Mouse (Mus musculus) stomach, embryonic 15.5 days (tissue): ENCODE data around the gene Pank2. TPM values are rescaled to one million over a fixed set of nuclear protein-coding genes. Genes with fewer than 3 reads are reported as not detected.
"Not testable (repeated sequence)": the region's sequence is repeated elsewhere in the genome, so short reads cannot be mapped to it uniquely, and the experiment has no call there.

Experiments
- ATAC-seq: fragments of 200-750 bp; cut with Nextera tagmentation; 2 replicates; pipeline ENCODE4 v1.8.0; 2017; ENCODE audit warnings: low read depth, moderate number of reproducible peaks, moderate TSS enrichment; ENCODE audit not compliant: insufficient read depth, low FRiP score
- H3K27ac ChIP-seq: fragments of 300-500 bp; sonication (generic); 2 replicates; pipeline ENCODE4 v1.5.1; 2015; ENCODE audit warnings: mild to moderate bottlenecking, inconsistent platforms
- H3K27me3 ChIP-seq: fragments of 300-500 bp; sonication (generic); replicated peaks from 2 replicates; pipeline ENCODE4 v1.6.1; 2015; ENCODE audit warnings: inconsistent platforms
- H3K36me3 ChIP-seq: fragments of 300-500 bp; sonication (generic); 2 replicates; pipeline ENCODE4 v1.6.1; 2015; ENCODE audit warnings: inconsistent platforms
- H3K4me1 ChIP-seq: fragments of 300-500 bp; sonication (generic); 2 replicates; pipeline ENCODE4 v1.6.1; 2015; ENCODE audit warnings: inconsistent platforms
- H3K4me2 ChIP-seq: fragments of 300-500 bp; sonication (generic); 2 replicates; pipeline ENCODE4 v1.6.1; 2015; ENCODE audit warnings: mild to moderate bottlenecking, inconsistent platforms
- H3K4me3 ChIP-seq: fragments of 300-500 bp; sonication (generic); replicated peaks from 2 replicates; pipeline ENCODE4 v1.5.1; 2015; ENCODE audit warnings: inconsistent platforms
- H3K9ac ChIP-seq: fragments of 300-500 bp; sonication (generic); 2 replicates; pipeline ENCODE4 v1.6.1; 2015; ENCODE audit warnings: inconsistent platforms
- H3K9me3 ChIP-seq: fragments of 300-500 bp; sonication (generic); 2 replicates; pipeline ENCODE4 v1.6.1; 2016; ENCODE audit warnings: inconsistent platforms
- WGBS: fragments of 180-500 bp; shearing (Covaris S2); methylation state at CpG from one replicate; pipeline ENCODE4 v1.1.7; 2015; 5-methylcytosine and 5-hydroxymethylcytosine counted together
- polyA plus RNA-seq: library from polyadenylated mRNA; unstranded; fragments of >200 nt; fragmentation: Nextera tagmentation; extraction: Ambion mirVana; gene quantifications from 2 replicates; pipeline ENCODE4 v1.2.1, GENCODE M21; 2015

Pank2 gene
- polyA plus RNA-seq, 1 experiment from 2014 or later: 35.6 TPM

DNA sequence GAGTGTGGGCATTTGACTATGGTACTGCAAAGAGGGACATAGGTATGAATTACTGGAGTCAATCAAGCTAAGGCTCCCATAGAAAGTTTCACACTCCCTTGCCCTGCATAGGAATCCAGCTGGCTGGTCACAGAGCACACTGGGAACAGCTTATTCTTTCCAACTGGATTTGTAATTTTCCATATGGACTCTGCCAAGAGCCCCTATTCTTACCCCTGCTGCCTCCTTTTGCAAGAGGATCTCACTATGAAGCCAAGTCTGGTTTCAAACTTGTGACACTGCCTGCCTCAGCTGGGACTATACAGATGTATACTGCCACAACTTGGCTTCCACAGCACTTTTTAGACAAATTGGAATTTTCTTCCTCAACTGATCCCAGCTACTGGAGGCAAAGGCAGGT is 39.3 kb downstream of the Pank2 start:
- H3K36me3 ChIP-seq: peaks cover 16% of the 10 kb centered on the region
- ATAC-seq: no peak
- no peak overlapping the region for H3K27ac ChIP-seq
- H3K27me3 ChIP-seq: no peaks in the 10 kb centered on the region
- no peaks in the 10 kb centered on the region for H3K9me3 ChIP-seq
- H3K4me1 ChIP-seq: no peaks in the 10 kb centered on the region
- no peak overlapping the region for H3K9ac ChIP-seq
- H3K4me2 ChIP-seq: no peak overlapping the region
- H3K4me3 ChIP-seq: no peak overlapping the region

DNA sequence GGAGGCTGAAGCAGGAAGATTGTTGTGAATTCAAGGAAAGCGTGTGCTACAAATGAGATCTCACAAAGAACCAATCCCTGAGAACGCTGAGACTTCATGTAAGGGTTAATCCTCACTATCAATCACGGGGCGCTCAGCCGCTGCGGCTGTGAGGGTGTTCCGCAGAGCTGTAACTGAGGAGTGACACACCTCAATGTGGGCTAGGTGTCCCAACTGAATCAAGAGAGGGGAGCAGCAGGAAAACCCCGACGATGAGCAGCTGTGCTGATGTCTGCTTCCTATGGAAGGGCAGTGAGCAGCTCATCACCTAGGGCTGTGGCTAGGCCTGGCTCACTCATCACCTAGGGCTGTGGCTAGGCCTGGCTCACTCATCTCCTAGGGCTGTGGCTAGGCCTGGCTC is 42.2 kb downstream of the Pank2 start:
- no peaks in the 10 kb centered on the region for H3K27me3 ChIP-seq
- no peak overlapping the region for H3K9ac ChIP-seq
- no peak overlapping the region for H3K4me3 ChIP-seq
- no peaks in the 10 kb centered on the region for H3K4me1 ChIP-seq
- no peak overlapping the region for H3K27ac ChIP-seq
- no peaks in the 10 kb centered on the region for H3K36me3 ChIP-seq
- H3K9me3 ChIP-seq: no peaks in the 10 kb centered on the region
- H3K4me2 ChIP-seq: no peak overlapping the region
- WGBS: 70% methylated on average over 9 of the region's 9 CpGs
- ATAC-seq: no peak

DNA sequence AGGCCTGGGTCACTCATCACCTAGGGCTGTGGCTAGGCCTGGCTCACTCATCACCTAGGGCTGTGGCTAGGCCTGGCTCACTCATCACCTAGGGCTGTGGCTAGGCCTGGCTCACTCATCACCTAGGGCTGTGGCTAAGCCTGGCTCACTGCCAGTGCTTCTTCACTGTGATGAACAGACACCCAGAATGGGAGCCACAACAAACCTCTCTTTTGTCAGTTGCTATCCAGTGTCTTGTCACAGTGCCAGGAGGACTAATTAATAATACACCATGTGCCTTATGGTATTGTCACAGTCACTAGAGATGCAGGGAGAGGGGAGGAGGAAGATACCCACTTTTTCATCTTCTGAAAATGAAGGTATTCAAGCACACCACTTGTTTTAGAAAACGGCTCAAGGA is 42.9 kb downstream of the Pank2 start:
- not testable (repeated sequence) for ATAC-seq
- 82% methylated on average over 1 of the region's 1 CpGs for WGBS

DNA sequence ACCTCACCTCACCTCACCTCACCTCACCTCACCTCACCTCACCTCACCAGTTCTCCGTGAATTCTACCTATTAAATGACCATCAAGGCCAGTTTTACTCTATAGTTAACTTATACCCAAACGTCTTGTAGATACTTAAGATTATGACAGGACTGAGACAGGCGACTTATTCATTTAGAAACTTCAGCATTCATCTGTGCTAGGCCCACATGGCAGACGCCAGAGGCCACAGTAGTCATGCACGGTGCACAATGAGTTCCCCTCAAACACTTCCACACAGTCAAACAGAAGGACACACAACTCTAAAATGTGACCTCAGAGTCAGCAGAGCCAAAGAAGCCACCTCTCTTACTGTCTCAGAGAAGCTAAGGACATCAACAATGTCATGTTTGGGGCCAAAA is 45.1 kb downstream of the Pank2 start:
- H3K27me3 ChIP-seq: no peaks in the 10 kb centered on the region
- no peak overlapping the region for H3K27ac ChIP-seq
- no peak overlapping the region for H3K9ac ChIP-seq
- no peaks in the 10 kb centered on the region for H3K36me3 ChIP-seq
- no peak overlapping the region for H3K4me3 ChIP-seq
- 83% methylated on average over 5 of the region's 5 CpGs for WGBS
- ATAC-seq: no peak
- no peak overlapping the region for H3K4me2 ChIP-seq
- no peaks in the 10 kb centered on the region for H3K4me1 ChIP-seq
- H3K9me3 ChIP-seq: no peaks in the 10 kb centered on the region

More for the DNA sequence above, 42.9 kb downstream of the Pank2 start:
- not testable (repeated sequence) for H3K4me2 ChIP-seq, H3K36me3 ChIP-seq, H3K4me3 ChIP-seq, H3K4me1 ChIP-seq, H3K9me3 ChIP-seq, H3K9ac ChIP-seq, H3K27me3 ChIP-seq, H3K27ac ChIP-seq

DNA sequence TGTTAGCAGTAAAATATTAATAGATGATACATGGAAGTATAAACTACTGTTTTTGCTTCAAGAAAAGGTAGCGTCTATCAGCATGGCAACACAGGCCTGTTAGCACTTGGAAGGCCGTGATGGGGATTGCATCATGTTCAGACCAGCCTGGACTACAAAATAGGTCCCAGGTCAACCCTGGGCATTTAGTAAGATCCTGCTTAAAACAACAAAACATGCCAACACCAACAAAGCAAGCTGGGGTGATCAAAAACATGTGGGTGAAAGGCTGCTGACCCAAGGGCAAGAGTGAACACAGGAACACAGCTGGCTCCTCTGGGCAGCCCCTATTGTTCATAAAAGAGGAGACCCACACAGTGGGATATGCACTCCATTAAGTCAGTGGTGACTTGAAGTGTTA is 45.5 kb downstream of the Pank2 start:
- H3K4me3 ChIP-seq: no peak overlapping the region
- no peaks in the 10 kb centered on the region for H3K36me3 ChIP-seq
- H3K4me2 ChIP-seq: no peak overlapping the region
- H3K27ac ChIP-seq: no peak overlapping the region
- ATAC-seq: no peak
- no peak overlapping the region for H3K9ac ChIP-seq
- H3K27me3 ChIP-seq: no peaks in the 10 kb centered on the region
- no peaks in the 10 kb centered on the region for H3K9me3 ChIP-seq
- H3K4me1 ChIP-seq: no peaks in the 10 kb centered on the region
- 91% methylated on average over 2 of the region's 2 CpGs for WGBS

DNA sequence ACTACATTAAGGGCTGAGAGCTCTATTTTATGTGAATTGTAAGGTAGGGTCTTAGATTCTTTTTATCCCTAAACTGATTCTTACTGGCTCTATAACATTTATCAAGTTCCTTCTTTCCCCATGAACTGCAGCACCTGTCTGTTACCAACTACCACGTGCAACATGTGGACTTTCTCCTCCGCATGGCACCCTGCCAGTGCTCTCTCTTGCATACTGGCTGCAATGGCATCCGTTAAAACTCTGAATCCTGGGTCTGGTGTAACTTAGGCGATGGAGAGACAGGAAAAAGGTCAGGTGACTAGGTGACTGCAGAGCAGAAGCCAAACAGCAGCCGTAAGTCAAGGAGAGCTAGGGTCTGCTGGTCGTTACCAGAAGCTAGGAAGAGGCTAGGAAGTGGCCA is 47.0 kb downstream of the Pank2 start:
- Histone ChIP-seq H3K4me3 (no peak overlapping the region), H3K36me3 (no peaks in the 10 kb centered on the region), H3K27me3 (no peaks in the 10 kb centered on the region), H3K9ac (no peak overlapping the region), H3K27ac (no peak overlapping the region), H3K4me2 (no peak overlapping the region), H3K4me1 (no peaks in the 10 kb centered on the region), H3K9me3 (no peaks in the 10 kb centered on the region)
- no peak for ATAC-seq
- WGBS: 60% methylated on average over 6 of the region's 6 CpGs

DNA sequence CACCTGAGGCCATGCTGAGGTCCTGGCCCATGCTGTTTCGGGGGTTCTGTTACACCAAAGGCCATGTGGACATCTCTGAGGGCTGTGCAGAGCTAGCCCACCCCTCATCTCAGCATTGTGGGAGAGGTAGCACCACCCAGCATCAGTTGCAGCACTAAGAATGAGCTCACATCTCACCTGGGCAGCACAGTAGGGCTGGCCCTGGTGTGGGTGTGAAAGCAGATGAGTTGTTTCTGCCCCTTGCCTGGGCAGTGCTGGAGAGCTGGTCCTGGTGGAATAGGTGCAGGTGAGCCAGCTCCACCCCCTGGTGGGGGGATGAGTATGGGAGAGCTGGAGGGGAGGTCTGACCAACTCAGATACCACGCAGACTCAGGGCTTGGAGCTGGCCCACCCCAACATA is 53.9 kb downstream of the Pank2 start:
- Histone ChIP-seq H3K27ac (no peak overlapping the region), H3K9me3 (no peaks in the 10 kb centered on the region), H3K4me1 (no peaks in the 10 kb centered on the region), H3K9ac (no peak overlapping the region), H3K27me3 (no peaks in the 10 kb centered on the region), H3K4me2 (no peak overlapping the region), H3K36me3 (no peaks in the 10 kb centered on the region), H3K4me3 (no peak overlapping the region)
- no peak for ATAC-seq
- 79% methylated on average over 2 of the region's 2 CpGs for WGBS

DNA sequence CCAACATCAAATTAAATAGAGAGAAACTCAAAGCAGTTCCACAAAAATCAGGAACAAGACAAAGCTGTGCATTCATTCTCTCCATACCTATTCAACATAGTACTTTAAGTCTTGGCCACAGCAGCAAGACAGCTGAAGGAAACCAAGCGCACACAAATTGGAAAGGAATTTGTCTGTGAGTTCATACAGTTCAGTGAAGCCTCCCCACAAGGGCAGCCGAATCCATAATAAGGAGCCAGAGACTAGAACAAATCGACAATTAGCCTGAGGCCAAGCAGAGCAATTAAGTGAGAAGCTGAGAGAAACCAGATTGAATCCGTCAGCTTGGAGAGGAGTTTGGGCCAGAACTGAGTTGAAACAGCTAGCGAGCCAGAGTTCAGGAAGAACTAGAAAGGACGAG is 57.1 kb downstream of the Pank2 start:
- no peak overlapping the region for H3K27ac ChIP-seq
- H3K4me1 ChIP-seq: no peaks in the 10 kb centered on the region
- no peaks in the 10 kb centered on the region for H3K9me3 ChIP-seq
- H3K27me3 ChIP-seq: no peaks in the 10 kb centered on the region
- WGBS: 81% methylated on average over 6 of the region's 6 CpGs
- ATAC-seq: no peak
- no peak overlapping the region for H3K4me2 ChIP-seq
- no peak overlapping the region for H3K9ac ChIP-seq
- H3K4me3 ChIP-seq: no peak overlapping the region
- no peaks in the 10 kb centered on the region for H3K36me3 ChIP-seq

DNA sequence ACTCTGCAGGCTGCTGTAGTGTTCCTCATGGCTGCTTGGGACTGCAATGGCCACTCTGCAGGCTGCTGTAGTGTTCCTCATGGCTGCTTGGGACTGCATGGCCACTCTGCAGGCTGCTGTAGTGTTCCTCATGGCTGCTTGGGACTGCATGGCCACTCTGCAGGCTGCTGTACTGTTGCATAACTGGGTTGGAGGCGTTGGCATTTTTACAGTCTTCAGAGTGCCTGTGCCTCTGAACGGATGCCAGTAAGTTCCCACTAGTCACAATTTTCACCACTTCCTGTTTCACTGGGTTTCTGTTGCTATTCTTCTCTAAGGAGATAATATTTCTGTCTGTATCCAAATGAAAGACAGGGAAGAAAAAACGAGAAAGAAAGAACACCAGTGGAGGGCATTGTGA is 58.9 kb downstream of the Pank2 start:
- 57% methylated on average over 3 of the region's 3 CpGs for whole genome bisulfite sequencing
- not testable (repeated sequence) for H3K4me3 ChIP-seq

DNA sequence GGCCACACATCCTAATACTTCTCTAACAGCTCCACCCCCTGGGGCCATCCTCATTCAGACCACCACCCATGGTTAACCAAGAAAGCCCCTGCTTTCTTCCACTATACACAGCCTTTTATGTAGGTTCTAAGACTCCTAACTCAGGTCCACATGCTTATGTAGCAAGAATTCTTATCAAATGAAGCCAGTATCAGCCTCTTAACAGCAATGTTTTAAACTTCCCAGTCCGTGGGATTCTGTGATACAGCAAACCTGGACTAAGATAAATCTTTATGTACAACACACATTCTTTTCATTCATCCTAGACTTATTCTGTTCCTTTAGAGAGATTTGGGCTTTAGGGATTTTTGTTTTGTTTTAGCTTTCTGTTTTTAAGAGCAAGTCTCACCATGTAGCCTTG is 61.4 kb downstream of the Pank2 start:
- no peak for ATAC-seq
- WGBS: 50% methylated on average over 1 of the region's 1 CpGs
- no peak overlapping the region for H3K4me2 ChIP-seq
- H3K4me3 ChIP-seq: no peak overlapping the region
- H3K4me1 ChIP-seq: no peaks in the 10 kb centered on the region
- no peaks in the 10 kb centered on the region for H3K9me3 ChIP-seq
- H3K36me3 ChIP-seq: no peaks in the 10 kb centered on the region
- H3K27ac ChIP-seq: no peak overlapping the region
- H3K27me3 ChIP-seq: no peaks in the 10 kb centered on the region
- no peak overlapping the region for H3K9ac ChIP-seq

More for the DNA sequence above, 58.9 kb downstream of the Pank2 start:
- ATAC-seq, H3K27ac ChIP-seq, H3K4me2 ChIP-seq, H3K27me3 ChIP-seq, H3K9me3 ChIP-seq, H3K9ac ChIP-seq, H3K36me3 ChIP-seq, H3K4me1 ChIP-seq: not testable (repeated sequence)

DNA sequence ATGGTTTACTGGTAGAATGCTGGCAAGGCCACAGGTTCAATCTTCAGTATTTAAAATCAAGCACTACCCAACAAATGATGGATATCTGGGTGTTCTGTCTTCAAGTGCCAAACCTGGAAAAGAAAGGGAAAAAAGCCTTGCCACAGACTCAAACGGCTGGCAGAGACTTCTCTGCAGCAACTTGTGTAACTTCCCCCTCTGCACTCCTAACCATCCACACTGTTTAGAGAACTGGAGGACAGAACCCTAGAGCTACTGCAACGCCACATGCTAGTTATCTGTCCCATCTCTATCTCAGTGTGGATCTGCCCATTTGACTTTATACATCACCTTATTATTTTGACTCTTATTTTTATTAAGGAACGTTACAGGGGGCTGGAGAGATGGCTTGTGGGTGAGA is 63.7 kb downstream of the Pank2 start:
- Histone ChIP-seq H3K4me2 (no peak overlapping the region), H3K36me3 (no peaks in the 10 kb centered on the region), H3K4me3 (no peak overlapping the region), H3K4me1 (no peaks in the 10 kb centered on the region), H3K9ac (no peak overlapping the region), H3K9me3 (no peaks in the 10 kb centered on the region), H3K27ac (no peak overlapping the region), H3K27me3 (no peaks in the 10 kb centered on the region)
- WGBS: 44% methylated on average over 3 of the region's 3 CpGs
- no peak for ATAC-seq

DNA sequence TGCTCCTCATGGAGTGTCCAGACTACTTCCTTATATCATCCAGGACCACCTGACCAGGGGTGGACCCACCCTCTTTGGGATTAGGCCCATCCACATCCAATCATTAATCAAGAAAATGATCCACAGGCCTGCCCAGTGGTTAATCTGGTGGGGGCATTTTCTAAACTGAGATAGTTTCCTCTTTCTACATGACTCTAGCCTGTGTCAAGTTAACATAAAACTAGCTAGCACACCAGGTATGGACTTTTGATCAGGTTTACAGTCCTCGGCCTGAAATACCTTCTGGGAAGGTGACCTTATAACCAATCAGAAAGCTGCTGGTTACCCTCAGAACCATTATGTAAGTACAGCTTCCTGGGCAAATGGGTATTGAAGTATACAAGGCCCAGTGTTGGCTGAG is 66.7 kb downstream of the Pank2 start:
- H3K9ac ChIP-seq: no peak overlapping the region
- no peaks in the 10 kb centered on the region for H3K9me3 ChIP-seq
- H3K4me1 ChIP-seq: no peaks in the 10 kb centered on the region
- no peak for ATAC-seq
- no peaks in the 10 kb centered on the region for H3K36me3 ChIP-seq
- H3K27ac ChIP-seq: no peak overlapping the region
- no peak overlapping the region for H3K4me3 ChIP-seq
- no peak overlapping the region for H3K4me2 ChIP-seq
- H3K27me3 ChIP-seq: no peaks in the 10 kb centered on the region
- 90% methylated on average over 1 of the region's 1 CpGs for WGBS

DNA sequence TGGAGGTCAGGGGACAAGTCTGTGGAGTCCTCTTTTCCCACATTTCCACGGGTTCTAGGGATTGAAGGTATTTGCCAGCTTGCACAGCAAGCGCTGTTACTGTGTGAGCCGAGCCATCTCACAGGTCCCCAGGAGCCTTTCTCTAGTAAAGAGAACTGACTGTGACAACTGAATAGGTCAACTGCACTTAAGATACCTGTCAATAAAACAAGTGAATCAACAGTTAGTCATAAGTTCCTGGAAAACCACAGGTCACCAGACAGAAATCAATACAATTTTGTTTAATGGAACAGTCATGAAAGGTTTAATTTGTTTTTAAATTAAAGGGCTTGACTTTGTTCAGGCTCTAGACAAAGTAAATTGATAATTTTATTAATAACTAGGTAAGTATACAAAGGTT is 68.3 kb downstream of the Pank2 start:
- 75% methylated on average over 3 of the region's 3 CpGs for WGBS
- Histone ChIP-seq H3K36me3 (no peaks in the 10 kb centered on the region), H3K9me3 (no peaks in the 10 kb centered on the region), H3K27ac (no peak overlapping the region), H3K9ac (no peak overlapping the region), H3K4me1 (no peaks in the 10 kb centered on the region), H3K27me3 (no peaks in the 10 kb centered on the region), H3K4me2 (no peak overlapping the region), H3K4me3 (no peak overlapping the region)
- no peak for ATAC-seq
